Mouse (Mus musculus): ENCODE results near the gene Fam214b. TPM values are rescaled to one million over a fixed set of nuclear protein-coding genes. Genes with fewer than 3 reads are reported as not detected.

Fam214b gene
- total and polyA plus RNA-seq, 3 experiments: 1.3 to 3.8 TPM; not detected in 1

DNA sequence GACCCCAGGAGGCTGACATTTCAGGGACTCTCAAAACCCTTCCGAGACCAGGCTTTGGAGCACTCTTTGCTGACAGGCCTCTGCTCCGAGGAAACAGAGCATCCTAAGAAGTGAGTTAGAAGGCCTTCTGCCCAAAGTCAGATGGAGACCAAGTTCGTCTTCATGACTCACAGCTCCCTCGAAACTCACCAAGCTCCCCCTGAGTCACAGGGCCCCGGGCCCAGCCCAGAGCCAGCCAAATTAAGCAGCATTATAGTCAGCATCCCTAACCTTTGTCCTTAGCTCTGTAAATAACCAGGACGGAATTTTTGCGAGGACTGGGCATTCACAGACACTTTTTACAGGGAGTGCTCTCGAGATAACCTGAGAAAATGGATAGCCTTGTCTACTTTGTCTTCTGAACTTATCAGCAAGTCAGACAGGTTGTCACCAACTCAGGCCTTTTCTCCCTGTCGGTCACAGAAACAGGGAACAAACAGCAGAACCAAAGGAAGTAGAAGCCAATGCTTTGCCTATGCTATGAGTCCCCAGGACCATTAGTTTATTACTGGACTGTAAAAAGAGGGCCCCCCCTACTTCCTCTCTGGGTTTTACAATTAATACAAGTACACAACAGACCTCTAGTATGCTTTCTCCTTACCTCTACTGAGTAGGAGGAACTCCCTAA lies 5.0 kb downstream of the Fam214b start:
- no peak overlapping the region for H3K4me3 ChIP-seq (ENCODE audit: control insufficient read depth in 1 of 2, insufficient read depth in 1 of 2, low read depth in 2 of 2, low read length in 2 of 2)

DNA sequence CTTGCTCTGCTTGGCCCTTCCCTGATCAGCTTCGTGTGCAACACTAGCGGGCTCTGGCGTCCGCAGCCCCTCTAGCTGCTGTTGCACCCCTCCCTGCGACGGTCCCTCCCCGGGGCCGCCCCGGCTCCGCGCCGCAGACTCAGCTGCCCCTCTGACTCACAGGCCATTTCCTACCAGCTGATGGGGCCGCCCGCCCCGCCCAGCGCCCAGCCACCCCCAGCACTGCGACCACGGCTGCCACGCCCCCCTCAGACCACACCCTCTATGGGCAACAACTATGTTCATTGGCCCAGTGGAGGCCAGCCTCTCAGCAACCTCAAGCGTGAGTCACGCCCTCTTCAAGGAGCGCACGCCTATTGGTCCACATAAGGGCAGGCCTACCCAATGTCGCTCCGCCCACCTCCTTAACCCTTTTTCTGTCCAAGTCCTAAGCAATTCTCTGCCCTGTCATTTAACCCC lies 5.9 kb downstream of the Fam214b start:
- Histone ChIP-seq H3K4me1 (ENCODE audit: control insufficient read depth in 1 of 2, insufficient read depth in 2 of 2, low read length in 2 of 2) (peaks cover 25 to 52% of the 10 kb centered on the region in 2 experiments), H3K27ac (ENCODE audit: control insufficient read depth, low read depth, low read length) (no peak overlapping the region), H3K4me3 (ENCODE audit: control insufficient read depth in 1 of 2, insufficient read depth in 1 of 2, low read depth in 2 of 2, low read length in 2 of 2) (peak overlapping the region; percentile 51 to 77), H3K36me3 (ENCODE audit: control insufficient read depth in 1 of 2, insufficient read depth in 2 of 2, low read length in 2 of 2) (peaks cover 0 to 28% of the 10 kb centered on the region in 2 experiments; a peak in 2 of 4 replicates), H3K79me2 (ENCODE audit: control insufficient read depth, insufficient read depth, low read length, poor library complexity) (no peaks in the 10 kb centered on the region), H3K9me3 (replicated peaks; ENCODE audit: insufficient read depth, low read length) (no peaks in the 10 kb centered on the region), H3K27me3 (ENCODE audit: control insufficient read depth in 1 of 2, insufficient read depth in 2 of 2, low read length in 2 of 2) (no peaks in the 10 kb centered on the region), H3K9ac (ENCODE audit: control insufficient read depth, low read depth, low read length, poor library complexity, severe bottlenecking) (peak overlapping the region; percentile 44)
- peak; percentile 99 for DNase-seq (ENCODE audit: low read depth, low spot score)
- no peak for TF ChIP-seq TAL1 (IDR thresholded peaks at IDR 0.05; ENCODE audit: low read length)
- peak; percentile 55 for TF ChIP-seq USF1 (IDR thresholded peaks at IDR 0.05; ENCODE audit: low read depth, low read length)
- no peak for TF ChIP-seq GATA1 (IDR thresholded peaks at IDR 0.05; ENCODE audit: low read depth, low read length)
- no peak for TF ChIP-seq RCOR1 (IDR thresholded peaks at IDR 0.05; ENCODE audit: low read depth, low read length)
- 0 out of 2 replicates have a peak, but pooled peaks have one; percentile 43 for TF ChIP-seq NELFE (IDR thresholded peaks at IDR 0.05; ENCODE audit: low read depth, low read length)
- no peak for TF ChIP-seq BHLHE40 (IDR thresholded peaks at IDR 0.05; ENCODE audit: borderline replicate concordance, low read depth, low read length)
- no peak for TF ChIP-seq E2F4 (IDR thresholded peaks at IDR 0.05; ENCODE audit: borderline replicate concordance, low read depth, low read length)
- TF ChIP-seq ZMIZ1 (IDR thresholded peaks at IDR 0.05; ENCODE audit: low read depth, low read length): no peak; the same call in 1 of the 2 replicates
- no peak for TF ChIP-seq KAT2A (conservative IDR thresholded peaks at IDR 0.05; ENCODE audit: low read depth, low read length)
- TF ChIP-seq SIN3A (IDR thresholded peaks at IDR 0.05; ENCODE audit: low read length): peak; percentile 87; the same call in 1 of the 2 replicates
- no peak for TF ChIP-seq UBTF (IDR thresholded peaks at IDR 0.05; ENCODE audit: borderline replicate concordance, insufficient read depth, low read depth, low read length)
- TF ChIP-seq USF2 (IDR thresholded peaks at IDR 0.05; ENCODE audit: borderline replicate concordance in 1 of 2, insufficient read depth in 1 of 2, low read depth in 1 of 2, low read length in 2 of 2): no peak
- no peak for TF ChIP-seq MAX (IDR thresholded peaks at IDR 0.05; ENCODE audit: low read length)
- TF ChIP-seq GABPA (IDR thresholded peaks at IDR 0.05; ENCODE audit: low read depth, low read length): no peak
- 0 out of 2 replicates have a peak, but pooled peaks have one; percentile 19 for TF ChIP-seq NRF1 (IDR thresholded peaks at IDR 0.05; ENCODE audit: insufficient read depth, low read depth, low read length, poor library complexity, severe bottlenecking)
- peak; percentile 98 for TF ChIP-seq ETS1 (IDR thresholded peaks at IDR 0.05; ENCODE audit: low read depth, low read length)
- peak; percentile 47 for TF ChIP-seq TCF12 (IDR thresholded peaks at IDR 0.05; ENCODE audit: low read depth, low read length)
- no peak for TF ChIP-seq TBP (IDR thresholded peaks at IDR 0.05; ENCODE audit: low read depth, low read length)
- TF ChIP-seq ZKSCAN1 (IDR thresholded peaks at IDR 0.05; ENCODE audit: low read depth, low read length): no peak
- TF ChIP-seq MAFK (IDR thresholded peaks at IDR 0.05; ENCODE audit: borderline replicate concordance, low read depth, low read length): no peak
- TF ChIP-seq MXI1 (IDR thresholded peaks at IDR 0.05; ENCODE audit: low read depth, low read length): peak; percentile 72; the same call in 1 of the 2 replicates
- TF ChIP-seq MAZ (IDR thresholded peaks at IDR 0.05; ENCODE audit: low read depth, low read length): peak; percentile 87
- no peak for TF ChIP-seq MEF2A (IDR thresholded peaks at IDR 0.05; ENCODE audit: extremely low read depth, insufficient replicate concordance, low read depth, low read length, poor library complexity, severe bottlenecking)
- TF ChIP-seq CHD1 (IDR thresholded peaks at IDR 0.05; ENCODE audit: low read depth, low read length): no peak
- TF ChIP-seq POLR2AphosphoS2 (IDR thresholded peaks at IDR 0.05; ENCODE audit: low read length): no peak
- no peak for TF ChIP-seq CTCF (IDR thresholded peaks at IDR 0.05 in 2 of 3, conservative IDR thresholded peaks at IDR 0.05 in 1 of 3; ENCODE audit: control insufficient read depth in 1 of 3, insufficient read depth in 1 of 3, low read depth in 2 of 3, low read length in 3 of 3, poor library complexity in 1 of 3, severe bottlenecking in 1 of 3)
- TF ChIP-seq MYB (IDR thresholded peaks at IDR 0.05; ENCODE audit: low read depth, low read length): no peak
- TF ChIP-seq JUND (IDR thresholded peaks at IDR 0.05; ENCODE audit: low read depth, low read length): no peak

More for the DNA sequence above, 5.0 kb downstream of the Fam214b start:
- no peak overlapping the region for H3K9ac ChIP-seq (ENCODE audit: control insufficient read depth, low read depth, low read length, poor library complexity, severe bottlenecking)
- peak overlapping the region; percentile 15; the same call in 1 of the 2 replicates for H3K27ac ChIP-seq (ENCODE audit: control insufficient read depth, low read depth, low read length)
- peak; percentile 46 for DNase-seq (ENCODE audit: low read depth, low spot score)
- peaks cover 25 to 55% of the 10 kb centered on the region in 2 experiments for H3K4me1 ChIP-seq (ENCODE audit: control insufficient read depth in 1 of 2, insufficient read depth in 2 of 2, low read length in 2 of 2)
- no peaks in the 10 kb centered on the region for H3K9me3 ChIP-seq (replicated peaks; ENCODE audit: insufficient read depth, low read length)
- no peaks in the 10 kb centered on the region for H3K79me2 ChIP-seq (ENCODE audit: control insufficient read depth, insufficient read depth, low read length, poor library complexity)
- TF ChIP-seq ETS1 (IDR thresholded peaks at IDR 0.05; ENCODE audit: low read depth, low read length) (peak; percentile 8; the same call in 1 of the 2 replicates), SIN3A (IDR thresholded peaks at IDR 0.05; ENCODE audit: low read length) (peak; percentile 46; the same call in 1 of the 2 replicates), USF2 (IDR thresholded peaks at IDR 0.05; ENCODE audit: borderline replicate concordance in 1 of 2, insufficient read depth in 1 of 2, low read depth in 1 of 2, low read length in 2 of 2) (no peak), ZNF384 (IDR thresholded peaks at IDR 0.05; ENCODE audit: low read depth, low read length) (no peak)
- H3K27me3 ChIP-seq (ENCODE audit: control insufficient read depth in 1 of 2, insufficient read depth in 2 of 2, low read length in 2 of 2): no peaks in the 10 kb centered on the region
- H3K36me3 ChIP-seq (ENCODE audit: control insufficient read depth in 1 of 2, insufficient read depth in 2 of 2, low read length in 2 of 2): peaks cover 0 to 28% of the 10 kb centered on the region in 2 experiments; a peak in 2 of 4 replicates
